Mouse (Mus musculus) stomach, embryonic 14.5 days (tissue): ENCODE measurements around the gene Gm1043. TPM values are rescaled to one million over a fixed set of nuclear protein-coding genes. Genes with fewer than 3 reads are reported as not detected.

Experiments used
- ATAC-seq: fragments of 200-750 bp; cut with Nextera tagmentation; 2 replicates; pipeline ENCODE4 v1.8.0; 2017; ENCODE audit warnings: low read depth, moderate TSS enrichment; ENCODE audit not compliant: insufficient number of reproducible peaks, insufficient read depth, low FRiP score
- H3K27ac ChIP-seq: fragments of 300-500 bp; sonication (generic); 2 replicates; pipeline ENCODE4 v1.5.1; 2014; ENCODE audit warnings: mild to moderate bottlenecking, low read length, moderate library complexity, mixed read lengths
- H3K27me3 ChIP-seq: fragments of 300-500 bp; sonication (generic); 2 replicates; pipeline ENCODE4 v1.6.1; 2014; ENCODE audit warnings: low read length, control low read depth, mixed read lengths; ENCODE audit not compliant: control insufficient read depth, insufficient read depth
- H3K36me3 ChIP-seq: fragments of 300-500 bp; sonication (generic); 2 replicates; pipeline ENCODE4 v1.6.1; 2014; ENCODE audit warnings: mild to moderate bottlenecking, control low read depth, low read length, moderate library complexity, mixed read lengths; ENCODE audit not compliant: control insufficient read depth, insufficient read depth
- H3K4me1 ChIP-seq: fragments of 300-500 bp; sonication (generic); 2 replicates; pipeline ENCODE4 v1.6.1; 2014; ENCODE audit warnings: low read length, control low read depth, mixed read lengths; ENCODE audit not compliant: control insufficient read depth, insufficient read depth
- H3K4me2 ChIP-seq: fragments of 300-500 bp; sonication (generic); replicated peaks from 2 replicates; pipeline ENCODE4 v1.6.1; 2014; ENCODE audit warnings: low read depth, low read length, control low read depth
- H3K4me3 ChIP-seq: fragments of 300-500 bp; sonication (generic); 2 replicates; pipeline ENCODE4 v1.5.1; 2014; ENCODE audit warnings: low read depth, low read length, control low read depth
- H3K9ac ChIP-seq: fragments of 300-500 bp; sonication (generic); replicated peaks from 2 replicates; pipeline ENCODE4 v1.6.1; 2014; ENCODE audit warnings: low read depth, mild to moderate bottlenecking, control low read depth, low read length, moderate library complexity, mixed read lengths
- H3K9me3 ChIP-seq: fragments of 300-500 bp; sonication (generic); 2 replicates; pipeline ENCODE4 v1.6.1; 2016; ENCODE audit warnings: low read depth, low read length, control low read depth; ENCODE audit not compliant: control insufficient read depth
- WGBS: fragments of 180-500 bp; shearing (Covaris S2); extraction: QIAGEN DNeasy Blood & Tissue Kit; methylation state at CpG from one replicate; pipeline ENCODE4 v1.1.7; 2014; 5-methylcytosine and 5-hydroxymethylcytosine counted together
- polyA plus RNA-seq: library from polyadenylated mRNA; unstranded; fragments of >200 nt; fragmentation: Nextera tagmentation; extraction: Ambion mirVana; gene quantifications from 2 replicates; pipeline ENCODE4 v1.2.1, GENCODE M21; 2014

Gm1043 gene
- polyA plus RNA-seq, 1 experiment from 2014 or later, result 0.12 TPM

GRCm38 (mm10) chr5:37222316-37222715 is 137.1 kb downstream of the Gm1043 start:
- Histone ChIP-seq H3K9ac (no peak overlapping the region), H3K9me3 (no peaks in the 10 kb centered on the region), H3K27ac (no peak overlapping the region), H3K27me3 (no peaks in the 10 kb centered on the region), H3K4me1 (no peaks in the 10 kb centered on the region), H3K4me3 (no peak overlapping the region), H3K36me3 (no peaks in the 10 kb centered on the region), H3K4me2 (no peak overlapping the region)
- 53% methylated on average over 8 of the region's 8 CpGs for WGBS
- ATAC-seq, result no peak

DNA sequence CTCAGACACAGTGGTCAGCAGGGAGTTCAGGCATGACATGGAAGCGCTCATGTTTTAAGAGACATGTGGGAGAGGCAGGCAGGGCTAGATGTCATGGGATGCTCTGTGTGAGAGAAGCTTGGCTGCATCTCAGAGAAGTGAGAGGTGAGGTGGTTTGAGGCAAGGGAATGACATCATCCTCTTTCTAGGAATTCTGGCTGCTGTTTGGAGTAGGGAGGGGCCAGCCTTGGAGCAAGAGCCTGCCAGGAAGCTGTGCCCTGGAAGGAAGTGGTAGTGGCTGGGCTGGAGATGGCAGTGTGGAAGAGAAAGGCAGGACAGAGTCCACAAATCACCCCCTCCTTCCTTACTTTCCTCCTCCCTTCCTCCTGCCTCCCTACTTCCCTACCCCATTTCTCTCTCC is 140.5 kb downstream of the Gm1043 start:
- WGBS, result 96% methylated on average over 1 of the region's 1 CpGs
- ATAC-seq, result no peak

DNA sequence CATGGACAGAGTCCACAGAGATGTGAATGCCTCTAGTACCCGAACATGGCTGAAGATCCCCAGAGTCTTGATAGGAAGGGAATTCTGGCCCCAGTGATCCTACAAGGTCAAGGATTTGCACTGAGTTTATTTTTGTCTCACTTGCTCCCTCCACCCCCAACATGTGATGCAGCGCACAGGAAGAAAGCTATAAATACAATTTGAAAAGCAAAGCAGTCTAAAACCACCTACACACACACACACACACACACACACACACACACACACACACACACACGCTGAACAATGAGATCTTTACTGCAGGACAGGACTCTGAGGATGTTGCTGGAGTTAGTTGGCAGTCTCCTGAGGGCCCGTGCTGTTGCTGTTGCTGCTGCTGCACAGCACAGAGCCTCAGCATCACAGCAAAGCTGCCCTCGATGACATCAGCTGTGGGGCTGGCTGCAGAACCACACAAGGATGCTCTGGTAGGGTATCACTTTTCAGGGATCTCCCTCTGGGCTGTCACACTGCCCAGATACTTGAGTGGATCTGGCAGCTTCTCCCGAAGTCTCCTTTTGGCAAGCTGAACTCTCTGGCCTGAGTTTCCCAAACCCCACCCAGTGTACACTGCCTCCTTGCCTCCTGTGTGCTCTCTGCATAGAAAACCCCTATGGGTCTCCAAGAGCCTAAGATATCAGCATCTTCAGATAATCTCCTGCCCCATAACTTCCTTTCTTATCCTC is 142.9 kb downstream of the Gm1043 start:
- Histone ChIP-seq H3K4me1 (no peaks in the 10 kb centered on the region), H3K27me3 (no peaks in the 10 kb centered on the region), H3K9ac (no peak overlapping the region), H3K9me3 (no peaks in the 10 kb centered on the region), H3K36me3 (no peaks in the 10 kb centered on the region), H3K27ac (no peak overlapping the region), H3K4me3 (no peak overlapping the region), H3K4me2 (no peak overlapping the region)
- no peak for ATAC-seq
- 55% methylated on average over 6 of the region's 6 CpGs for WGBS

More for the DNA sequence above, 140.5 kb downstream of the Gm1043 start:
- no peaks in the 10 kb centered on the region for H3K27me3 ChIP-seq
- H3K36me3 ChIP-seq, result no peaks in the 10 kb centered on the region
- no peaks in the 10 kb centered on the region for H3K4me1 ChIP-seq
- no peaks in the 10 kb centered on the region for H3K9me3 ChIP-seq
- H3K9ac ChIP-seq, result no peak overlapping the region
- H3K27ac ChIP-seq, result no peak overlapping the region
- H3K4me2 ChIP-seq, result no peak overlapping the region
- no peak overlapping the region for H3K4me3 ChIP-seq

GRCm38 (mm10) chr5:37228894-37229293 is 143.7 kb downstream of the Gm1043 start:
- Histone ChIP-seq H3K27me3 (no peaks in the 10 kb centered on the region), H3K9ac (no peak overlapping the region), H3K27ac (no peak overlapping the region), H3K4me2 (no peak overlapping the region), H3K4me3 (no peak overlapping the region), H3K4me1 (no peaks in the 10 kb centered on the region), H3K9me3 (no peaks in the 10 kb centered on the region), H3K36me3 (no peaks in the 10 kb centered on the region)
- ATAC-seq, result no peak
- 66% methylated on average over 7 of the region's 7 CpGs for WGBS

- no peak for ATAC-seq
- 31% methylated on average over 9 of the region's 9 CpGs for WGBS
Observed at GRCm38 (mm10) chr5:37233010-37233557, 147.9 kb downstream of the Gm1043 start.

GRCm38 (mm10) chr5:37238654-37239053 is 153.5 kb downstream of the Gm1043 start:
- Histone ChIP-seq H3K27ac (no peak overlapping the region), H3K9ac (no peak overlapping the region), H3K36me3 (no peaks in the 10 kb centered on the region), H3K4me3 (no peak overlapping the region), H3K4me2 (no peak overlapping the region), H3K27me3 (peaks cover 33% of the 10 kb centered on the region), H3K9me3 (no peaks in the 10 kb centered on the region), H3K4me1 (peaks cover 9% of the 10 kb centered on the region)
- no peak for ATAC-seq
- WGBS, result 28% methylated on average over 2 of the region's 2 CpGs

More at GRCm38 (mm10) chr5:37233010-37233557, 147.9 kb downstream of the Gm1043 start:
- Histone ChIP-seq H3K9ac (no peak overlapping the region), H3K27ac (no peak overlapping the region), H3K9me3 (no peaks in the 10 kb centered on the region), H3K27me3 (no peaks in the 10 kb centered on the region), H3K4me1 (no peaks in the 10 kb centered on the region), H3K4me2 (no peak overlapping the region), H3K36me3 (no peaks in the 10 kb centered on the region), H3K4me3 (no peak overlapping the region)

DNA sequence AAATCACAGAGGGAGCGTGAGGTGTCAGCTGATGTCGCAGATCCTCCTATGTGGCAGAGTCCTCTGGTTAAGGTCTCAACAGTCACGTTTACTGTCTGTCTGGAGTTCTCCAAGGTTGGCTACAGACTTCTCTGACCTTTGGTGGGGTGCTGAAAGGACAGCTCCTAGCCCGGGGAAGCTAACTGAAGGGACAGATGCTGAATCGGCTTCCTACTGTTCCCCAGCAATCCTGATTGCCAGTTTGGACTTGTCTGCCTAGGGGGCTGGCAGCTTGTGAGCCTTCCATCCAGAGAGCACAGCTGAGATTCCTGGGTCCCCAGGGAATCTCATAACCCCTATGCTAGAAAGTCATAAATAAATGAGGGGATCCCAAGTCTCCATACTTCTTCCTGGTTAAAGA is 155.4 kb downstream of the Gm1043 start:
- H3K36me3 ChIP-seq, result no peaks in the 10 kb centered on the region
- H3K4me1 ChIP-seq, result peaks cover 13% of the 10 kb centered on the region
- no peaks in the 10 kb centered on the region for H3K9me3 ChIP-seq
- H3K27ac ChIP-seq, result no peak overlapping the region
- WGBS, result 4% methylated on average over 5 of the region's 5 CpGs
- no peak overlapping the region for H3K9ac ChIP-seq
- ATAC-seq, result no peak
- H3K4me2 ChIP-seq, result no peak overlapping the region
- H3K27me3 ChIP-seq, result peaks cover 41% of the 10 kb centered on the region
- no peak overlapping the region for H3K4me3 ChIP-seq

DNA sequence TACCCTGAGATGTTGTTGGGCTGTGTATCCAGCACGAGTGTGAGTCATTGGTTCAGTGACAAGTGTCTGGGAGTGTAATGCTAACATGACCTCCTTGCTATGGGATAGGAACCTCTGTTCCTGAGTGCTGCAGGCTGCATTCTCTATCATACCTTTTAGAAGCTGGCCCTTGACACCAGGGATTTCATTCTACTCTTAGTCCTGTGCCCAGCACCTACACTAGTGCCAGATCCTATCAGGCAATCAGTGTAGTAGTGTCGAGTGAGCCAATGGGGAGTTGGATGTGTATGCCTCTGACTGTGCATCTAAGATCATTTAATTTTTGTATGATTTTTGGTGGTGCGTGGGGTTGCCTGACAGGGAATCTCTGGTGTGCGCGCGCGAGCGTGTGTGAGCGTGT is 156.1 kb downstream of the Gm1043 start:
- WGBS, result 13% methylated on average over 9 of the region's 9 CpGs
- H3K4me3 ChIP-seq, result peak overlapping the region; percentile 34; the same call in 1 of the 2 replicates
- peaks cover 45% of the 10 kb centered on the region for H3K27me3 ChIP-seq

More for the DNA sequence above, 156.1 kb downstream of the Gm1043 start:
- Histone ChIP-seq H3K36me3 (no peaks in the 10 kb centered on the region), H3K9me3 (no peaks in the 10 kb centered on the region), H3K27ac (no peak overlapping the region), H3K4me2 (peak overlapping the region; percentile 67; the same call in 1 of the 2 replicates), H3K4me1 (peaks cover 13% of the 10 kb centered on the region), H3K9ac (no peak overlapping the region)
- ATAC-seq, result no peak
